Mouse (Mus musculus): ENCODE data around the gene Rag2.

Rag2 gene

GRCm38 (mm10) chr2:101624526-101624925 lies at the start of gene Rag2:
Gene Rag2, plus strand, starts transcription at chr2:101624718.
- in situ Hi-C loops (cut with MboI, MseI), result no loop called here

DNA sequence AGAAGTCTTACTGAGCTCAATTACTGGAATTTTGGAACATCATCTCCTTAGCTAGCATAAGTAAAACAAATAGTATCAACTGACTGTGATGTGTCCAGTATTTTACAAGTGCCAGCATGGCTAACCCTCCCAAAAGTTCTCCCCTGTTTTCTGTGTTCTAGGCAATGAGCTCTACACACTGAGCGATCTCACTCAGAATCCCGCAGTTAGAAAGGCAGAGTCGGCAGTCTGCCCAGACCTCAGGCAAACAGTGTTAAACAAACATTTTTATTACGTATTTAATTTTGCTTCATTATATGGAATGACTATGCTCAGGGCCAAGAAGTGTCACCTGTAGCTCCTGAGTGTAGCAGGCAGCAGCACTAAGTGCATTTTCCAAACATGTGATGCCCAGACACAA lies 47.3 kb upstream of the Rag2 start:
- in situ Hi-C loops (cut with MboI, MseI), result no loop called here

GRCm38 (mm10) chr2:101580027-101580426 lies 44.5 kb upstream of the Rag2 start:
- in situ Hi-C loops (cut with MboI, MseI), result no loop called here

DNA sequence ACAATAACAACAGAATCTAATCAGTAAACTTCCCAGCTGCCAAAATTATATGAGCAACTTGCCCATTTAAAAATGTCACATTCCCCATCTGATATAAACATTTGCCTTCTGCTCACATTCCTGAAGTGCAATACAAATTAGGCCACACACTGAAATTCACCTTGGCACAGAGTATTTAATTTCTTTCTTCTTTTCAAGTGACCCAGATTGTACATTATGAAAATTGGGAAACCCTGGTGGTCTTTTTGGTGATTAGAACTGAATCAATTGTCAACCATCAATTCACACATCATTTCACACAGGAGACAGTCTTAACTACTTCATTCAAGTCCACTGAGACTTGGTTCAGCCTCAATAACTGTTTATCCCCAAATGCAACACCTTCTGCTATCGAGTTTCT lies 44.1 kb upstream of the Rag2 start:
- in situ Hi-C loops (cut with MboI, MseI), result no loop called here

DNA sequence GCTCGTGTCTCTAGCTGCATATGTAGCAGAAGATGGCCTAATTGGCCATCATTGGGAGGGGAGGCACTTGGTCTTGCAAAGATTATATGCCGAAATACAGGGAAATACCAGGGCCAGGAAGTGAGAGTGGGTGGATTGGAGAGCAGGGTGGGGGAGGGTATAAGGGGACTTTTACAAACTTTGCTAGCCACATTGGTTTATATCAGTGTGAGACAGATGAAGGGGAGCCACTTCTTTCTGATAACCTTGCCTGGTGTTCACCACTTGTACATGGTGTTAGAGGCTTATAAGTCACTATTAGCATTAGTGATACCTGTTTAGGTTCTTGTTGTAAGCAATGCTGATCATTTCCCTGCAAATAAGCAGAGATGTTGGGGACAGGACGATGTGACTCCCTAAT lies 43.5 kb upstream of the Rag2 start:
- in situ Hi-C loops (cut with MboI, MseI), result no loop called here

- in situ Hi-C loops (cut with MboI, MseI), result no loop called here
These were observed 43.1 kb upstream of the Rag2 start for GRCm38 (mm10) chr2:101581418-101581817.

DNA sequence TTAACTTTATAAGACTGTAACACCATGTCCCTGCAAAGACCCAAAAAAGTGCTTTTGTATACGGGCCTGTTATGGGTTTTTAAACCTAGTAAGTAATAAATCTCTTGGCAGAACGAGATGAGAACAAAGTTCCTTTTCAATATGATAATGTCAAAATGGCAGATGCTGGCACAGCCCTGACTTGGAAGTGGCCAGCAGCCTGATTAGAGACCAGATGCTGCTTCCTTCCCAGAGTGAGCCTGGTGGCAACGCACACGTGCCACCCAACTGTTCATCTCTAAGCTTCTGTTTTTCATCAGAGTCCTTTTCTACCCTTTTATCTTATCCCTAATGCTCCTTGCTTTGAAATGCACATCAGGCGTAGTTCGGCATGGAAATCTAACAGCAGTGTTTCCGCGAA lies 33.2 kb upstream of the Rag2 start:
- in situ Hi-C loops (cut with MboI, MseI), result no loop called here

DNA sequence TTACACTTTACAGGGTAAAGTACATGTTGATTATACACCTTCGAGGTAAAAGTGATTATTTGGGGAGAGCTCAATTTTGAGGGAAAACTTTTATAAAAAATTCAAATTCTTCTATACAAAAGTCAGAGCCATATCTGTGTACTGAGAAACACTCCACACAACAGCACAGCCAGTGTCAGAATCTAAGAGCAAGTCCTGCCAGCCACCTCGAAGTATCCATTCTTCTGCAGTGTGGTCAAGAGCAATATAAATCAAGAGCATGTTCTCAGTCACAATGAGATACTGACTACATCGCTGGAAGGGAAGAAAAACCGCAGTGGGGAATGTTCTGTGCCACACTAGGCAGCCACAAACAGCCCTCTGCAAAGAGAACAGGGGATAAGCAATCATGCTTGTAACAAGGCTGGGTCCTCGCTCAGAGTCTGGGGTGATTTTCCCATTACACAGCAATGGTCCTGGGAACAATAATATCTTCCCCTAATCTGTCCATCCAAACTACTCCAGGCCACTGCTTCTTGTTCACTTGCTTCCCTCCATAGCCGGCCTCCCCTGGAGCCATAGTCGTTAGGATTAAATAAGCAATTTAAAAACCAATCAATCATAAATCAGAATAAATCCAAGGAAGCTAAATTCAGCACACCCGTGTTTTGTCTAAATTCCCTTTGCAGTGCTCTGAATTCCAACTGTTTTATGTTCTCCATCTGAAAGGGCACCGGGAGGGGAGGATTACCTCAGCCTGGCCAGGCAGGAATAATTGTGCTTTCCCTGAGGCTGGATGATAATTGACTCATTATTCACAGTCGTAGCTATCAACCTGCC lies 32.3 kb upstream of the Rag2 start:
- in situ Hi-C loops (cut with MboI, MseI), result no loop called here

GRCm38 (mm10) chr2:101592886-101593285 lies 31.6 kb upstream of the Rag2 start:
- in situ Hi-C loops (cut with MboI, MseI), result no loop called here

DNA sequence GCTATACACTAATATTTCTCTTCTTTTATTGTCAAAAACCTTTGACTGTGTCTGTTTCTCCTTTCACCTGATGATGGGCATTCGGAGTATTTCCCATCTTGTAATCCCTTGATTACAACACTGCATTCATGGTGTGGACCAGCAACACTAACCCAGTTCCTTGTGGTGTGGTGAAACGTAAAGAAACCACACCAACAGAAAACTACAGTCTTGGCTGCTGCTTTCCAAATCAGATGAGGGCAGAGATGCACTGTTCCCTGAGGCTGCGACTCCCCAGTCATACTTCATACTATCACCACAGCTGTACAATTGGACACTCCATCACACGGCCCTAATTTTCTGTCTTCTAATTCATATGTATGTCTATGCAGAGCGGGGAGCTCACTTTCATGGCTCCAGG lies 29.8 kb upstream of the Rag2 start:
- in situ Hi-C loops (cut with MboI, MseI), result no loop called here

DNA sequence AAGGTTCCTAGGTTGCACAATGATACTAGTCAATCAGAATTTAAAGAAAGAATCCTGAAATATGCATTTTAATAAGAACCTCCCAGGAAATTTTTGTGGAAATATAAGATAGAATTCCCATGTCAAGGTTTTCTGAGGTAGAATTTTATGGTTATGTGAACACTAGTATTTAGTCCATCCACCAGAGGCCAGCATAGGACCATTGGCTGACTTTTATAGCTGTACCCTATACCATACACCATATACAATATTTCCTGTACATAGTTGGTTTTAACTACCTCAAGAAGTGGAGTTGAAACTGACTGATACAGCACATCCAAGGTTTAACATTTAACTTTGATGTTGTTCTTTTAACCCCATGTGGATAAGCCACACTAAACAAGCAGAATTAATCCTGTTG lies 27.3 kb upstream of the Rag2 start:
- in situ Hi-C loops (cut with MboI, MseI), result no loop called here

DNA sequence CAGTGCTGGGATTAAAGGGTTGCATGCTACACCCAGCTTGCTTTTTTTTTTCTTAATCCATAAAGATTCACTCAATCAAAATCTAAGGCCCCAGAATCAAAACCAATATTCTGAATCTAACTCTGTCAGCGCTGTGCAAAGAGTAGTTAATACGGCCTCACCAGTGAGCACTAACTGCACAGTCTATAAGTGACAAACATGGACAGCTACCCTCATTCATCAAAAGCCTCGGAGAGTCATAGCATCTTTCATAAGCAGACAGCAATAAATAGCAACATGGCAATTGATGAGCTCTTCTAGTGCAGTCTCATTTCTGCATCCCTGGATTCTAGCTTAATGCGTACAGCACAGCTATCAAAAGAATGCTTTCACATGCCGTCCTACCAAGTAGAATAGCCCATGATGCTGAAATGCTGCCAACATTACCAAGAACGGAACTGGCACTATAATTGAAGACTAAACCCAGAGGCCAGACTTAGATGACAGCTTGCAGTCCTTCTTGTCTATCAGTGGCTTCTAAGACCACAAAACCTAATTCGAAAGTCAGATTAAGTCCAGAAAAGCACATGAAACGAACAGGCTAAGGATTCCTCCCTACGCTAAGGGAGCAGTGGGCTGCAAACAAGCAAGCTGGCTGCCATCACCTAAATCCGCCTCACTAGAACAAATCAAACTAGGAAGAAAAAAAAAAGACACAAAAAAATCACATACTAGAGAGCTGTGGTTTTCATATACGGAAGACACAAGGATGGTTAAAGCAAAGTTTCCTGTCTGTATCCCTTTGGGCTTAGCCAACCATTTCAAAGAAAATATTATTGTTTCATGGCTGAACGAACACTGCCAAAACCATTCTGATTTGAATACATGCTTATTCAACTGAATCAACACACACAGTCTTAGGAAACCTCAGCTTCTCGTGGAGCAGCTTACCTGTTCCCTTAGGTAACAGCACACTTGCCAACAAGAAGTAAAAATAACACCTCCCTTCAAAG lies 26.0 kb upstream of the Rag2 start:
- in situ Hi-C loops (cut with MboI, MseI), result no loop called here

GRCm38 (mm10) chr2:101600703-101601102 lies 23.8 kb upstream of the Rag2 start:
- in situ Hi-C loops (cut with MboI, MseI), result no loop called here

DNA sequence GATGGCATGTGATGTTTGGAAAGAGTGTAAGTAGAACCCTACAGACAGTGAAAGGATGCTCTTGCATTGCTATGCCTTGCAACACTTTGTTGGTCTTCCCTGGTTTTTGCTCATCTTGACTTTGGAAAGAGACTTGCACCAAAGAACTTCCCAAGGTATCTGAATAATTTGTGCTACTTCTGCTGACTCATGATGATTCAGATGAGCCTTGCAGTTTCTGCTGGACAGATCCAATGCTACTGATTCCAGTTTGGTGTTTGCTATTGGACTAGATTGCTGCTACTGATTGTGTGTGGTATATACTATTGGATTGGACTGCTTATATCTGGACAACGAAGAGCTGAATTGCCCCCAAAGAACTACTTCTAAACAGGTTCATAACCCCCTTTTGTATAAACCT lies 21.4 kb upstream of the Rag2 start:
- in situ Hi-C loops (cut with MboI, MseI), result no loop called here

- in situ Hi-C loops (cut with MboI, MseI), result no loop called here
These were observed 16.2 kb upstream of the Rag2 start for GRCm38 (mm10) chr2:101608232-101608894.

DNA sequence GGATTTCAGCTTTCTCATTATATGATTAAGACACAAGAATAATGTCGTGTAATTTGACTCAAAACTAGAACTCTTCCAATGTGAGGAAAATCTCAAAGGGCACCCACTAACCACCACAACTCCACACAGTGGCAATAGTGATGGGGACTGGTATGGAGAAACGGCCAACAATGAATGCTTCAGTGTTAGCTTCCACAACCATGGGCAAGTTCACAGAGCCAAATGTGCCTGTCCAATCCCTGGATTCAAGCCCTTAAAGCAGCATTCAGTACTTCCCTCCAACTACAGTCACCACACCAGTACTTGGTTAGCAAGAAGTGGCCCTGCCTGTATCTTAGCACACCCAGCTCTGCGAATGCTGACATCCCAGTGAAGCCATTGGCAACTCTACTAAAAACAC lies 13.7 kb upstream of the Rag2 start:
- in situ Hi-C loops (cut with MboI, MseI), result no loop called here

DNA sequence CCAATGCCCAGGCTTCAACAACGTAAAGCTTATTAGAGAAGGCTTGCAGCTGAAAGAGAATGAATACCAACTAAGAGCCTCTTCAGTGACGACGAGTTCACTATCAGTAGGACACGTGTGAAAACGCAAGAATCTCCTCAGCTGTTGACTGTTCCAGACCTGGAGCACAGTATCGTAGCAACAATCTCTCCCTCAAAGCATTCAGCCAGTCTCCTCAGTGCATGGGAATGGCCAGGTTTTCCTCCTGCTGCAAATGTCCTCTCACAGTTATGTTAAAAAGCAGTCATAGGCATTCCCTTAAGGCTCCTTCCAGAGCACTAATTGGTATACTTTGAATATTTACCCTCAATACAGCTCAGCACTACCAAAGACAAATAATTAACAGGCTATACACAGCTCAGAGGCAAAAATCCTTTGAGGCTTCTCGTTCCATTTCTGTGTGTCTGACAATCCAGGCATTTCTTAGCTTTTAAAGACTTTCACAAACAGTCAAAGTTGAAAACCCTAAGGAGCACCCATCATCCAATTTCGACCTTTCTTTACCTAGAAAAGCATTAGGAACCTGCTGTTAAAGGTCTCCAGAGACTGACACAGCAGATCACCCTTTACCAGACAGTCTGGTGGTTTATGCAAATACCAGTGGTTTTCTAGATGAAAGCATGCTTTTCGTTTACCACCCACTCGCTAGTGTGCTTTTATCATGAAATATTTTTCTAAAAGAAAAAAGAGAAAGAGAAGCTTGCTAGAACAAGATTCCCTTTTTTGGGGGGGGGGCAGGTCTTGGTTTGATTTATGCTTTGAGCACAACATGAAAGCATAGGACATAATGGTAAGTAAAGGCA lies 8.8 kb upstream of the Rag2 start:
- in situ Hi-C loops (cut with MboI, MseI), result no loop called here

GRCm38 (mm10) chr2:101618373-101618772 lies 6.1 kb upstream of the Rag2 start:
- in situ Hi-C loops (cut with MboI, MseI), result no loop called here

DNA sequence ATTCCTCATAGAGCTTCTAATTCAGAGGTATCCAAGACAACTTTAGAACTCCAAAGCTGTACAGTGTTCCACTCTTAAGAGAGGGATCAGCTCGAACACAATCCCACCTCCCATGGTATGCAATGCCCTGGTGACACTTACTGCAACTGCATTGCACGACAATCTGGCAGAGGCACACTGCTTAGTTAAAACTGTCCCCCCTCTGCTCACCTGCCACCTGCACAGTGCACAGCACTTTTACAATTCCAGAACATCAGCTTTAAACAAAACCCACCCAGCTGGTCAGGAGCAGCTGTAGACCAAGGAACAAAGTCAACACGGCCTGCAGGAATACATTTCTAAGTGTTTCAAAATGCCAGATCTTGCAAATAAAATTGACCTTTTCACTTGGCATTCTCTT lies 3.6 kb upstream of the Rag2 start:
- in situ Hi-C loops (cut with MboI, MseI), result no loop called here

DNA sequence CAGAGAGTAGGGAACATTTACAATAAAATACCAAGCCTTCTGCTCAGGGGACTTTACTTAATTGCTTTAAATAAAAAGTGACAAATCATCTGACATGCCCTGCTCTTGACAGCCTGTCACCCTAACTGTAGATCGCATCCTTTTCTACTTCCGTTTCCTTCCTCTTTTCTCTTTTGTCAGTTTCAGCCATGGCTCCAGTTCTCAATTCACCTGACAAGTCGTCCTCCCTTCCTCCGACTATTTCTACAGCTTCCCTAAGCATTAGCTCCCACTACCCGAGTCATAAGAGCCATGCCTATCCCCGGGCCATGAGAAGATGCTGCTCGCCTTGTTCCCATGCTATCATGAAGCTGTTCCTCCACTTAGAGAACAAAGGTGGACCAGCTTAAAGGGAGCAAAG lies 2.9 kb upstream of the Rag2 start:
- in situ Hi-C loops (cut with MboI, MseI), result no loop called here

GRCm38 (mm10) chr2:101623042-101623441 lies 1.5 kb upstream of the Rag2 start:
- in situ Hi-C loops (cut with MboI, MseI), result no loop called here
